Mouse (Mus musculus) gastrocnemius, postnatal 14 days (tissue): Measurements from ENCODE around the gene Mrpl46. TPM values are rescaled to one million over a fixed set of nuclear protein-coding genes. Genes with fewer than 3 reads are reported as not detected.
A peak's percentile ranks its signal among the peaks of the same experiment; 100 is the strongest.

Source experiments
- DNase-seq: peaks from one replicate; pipeline ENCODE4 v3.0.0; 2021; ENCODE audit warnings: mixed read lengths
- intact Hi-C: fragments of 180-260 bp; cut with DNase I; formaldehyde crosslinking; loops from one replicate; pipeline ENCODE4 v1.15.1; 2025; ENCODE audit warnings: low total_unique reads
- long read RNA-seq, 2 experiments: library from polyadenylated mRNA; stranded (forward); transcript quantifications; one replicate each; pipeline ENCODE4 v2.0.0; 2021
- total RNA-seq, 2 experiments: library from RNA; stranded (reverse); gene quantifications; 2 replicates each; pipeline ENCODE4 v1.2.3; 2021

Gene Mrpl46
- 10 to 100 TPM; 30.2 to 36.2 TPM for total RNA-seq
- long read RNA-seq, experiment 1, transcript Mrpl46-201 (4 exons, 1,134 nt): major isoform, 42 of 45 reads
- long read RNA-seq, experiment 1, partial matches to known transcripts: 1 of 45 reads
- long read RNA-seq, experiment 1, other reads (novel, unspliced or antisense): 2 of 45 reads
- long read RNA-seq, experiment 2, transcript Mrpl46-201 (4 exons, 1,134 nt): major isoform, 38 of 38 reads
- long read RNA-seq, experiment 2, partial matches to known transcripts: 0 of 38 reads
- long read RNA-seq, experiment 2, other reads (novel, unspliced or antisense): 0 of 38 reads

DNA sequence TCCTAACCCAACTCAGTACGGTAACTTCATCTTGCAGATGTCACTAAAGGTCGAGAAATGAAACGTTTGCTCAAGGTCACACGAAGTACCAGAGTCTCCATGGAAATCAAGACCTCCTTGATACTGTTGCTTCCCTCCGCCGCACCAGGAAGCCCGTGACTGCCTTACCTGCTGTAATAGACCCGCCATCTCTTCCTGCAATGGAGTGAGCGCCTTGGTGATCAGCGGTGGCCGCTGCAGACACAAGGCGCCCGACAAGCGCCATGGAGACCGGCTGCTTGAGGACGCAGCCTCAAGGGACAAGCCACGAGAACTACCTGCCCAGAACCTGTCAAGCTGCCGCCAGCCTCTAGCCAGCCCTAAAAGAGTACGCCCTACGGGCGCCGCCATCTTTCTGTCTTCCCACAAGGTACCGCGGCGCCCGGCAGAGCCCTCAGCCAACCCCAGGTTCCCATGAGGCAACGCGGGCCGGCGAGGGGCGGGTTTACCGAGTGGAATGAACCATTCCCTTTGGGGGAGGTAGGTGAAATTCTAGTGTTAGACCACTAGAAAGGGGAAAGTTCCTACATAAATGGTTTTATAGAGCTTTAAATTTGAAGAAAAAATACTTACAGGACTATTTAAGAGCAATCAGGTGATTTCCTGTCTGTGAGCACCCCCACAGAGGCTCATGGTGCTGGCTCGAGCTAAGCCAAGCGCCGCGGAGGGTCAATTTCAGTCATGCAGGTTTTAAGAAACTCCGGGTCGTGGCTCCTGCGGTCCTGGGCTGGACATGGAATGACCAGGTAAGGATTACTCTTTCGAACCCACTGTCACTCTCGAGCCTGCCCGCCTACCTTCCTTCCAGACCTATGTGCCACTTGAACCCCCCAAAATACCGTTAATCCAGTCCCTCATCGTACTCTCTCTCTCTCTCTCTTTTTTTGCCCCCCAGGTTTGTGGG, at the start of gene Mrpl46, which contains the start of gene Mrps11:
TSS of gene Mrpl46 (minus strand) at position 893 of the 943 bp plus-strand sequence.
TSS of gene Mrps11 (plus strand) at position 481 of the 943 bp plus-strand sequence.
- DNase-seq: peak; percentile 88
- intact Hi-C loops: no loop called here

DNA sequence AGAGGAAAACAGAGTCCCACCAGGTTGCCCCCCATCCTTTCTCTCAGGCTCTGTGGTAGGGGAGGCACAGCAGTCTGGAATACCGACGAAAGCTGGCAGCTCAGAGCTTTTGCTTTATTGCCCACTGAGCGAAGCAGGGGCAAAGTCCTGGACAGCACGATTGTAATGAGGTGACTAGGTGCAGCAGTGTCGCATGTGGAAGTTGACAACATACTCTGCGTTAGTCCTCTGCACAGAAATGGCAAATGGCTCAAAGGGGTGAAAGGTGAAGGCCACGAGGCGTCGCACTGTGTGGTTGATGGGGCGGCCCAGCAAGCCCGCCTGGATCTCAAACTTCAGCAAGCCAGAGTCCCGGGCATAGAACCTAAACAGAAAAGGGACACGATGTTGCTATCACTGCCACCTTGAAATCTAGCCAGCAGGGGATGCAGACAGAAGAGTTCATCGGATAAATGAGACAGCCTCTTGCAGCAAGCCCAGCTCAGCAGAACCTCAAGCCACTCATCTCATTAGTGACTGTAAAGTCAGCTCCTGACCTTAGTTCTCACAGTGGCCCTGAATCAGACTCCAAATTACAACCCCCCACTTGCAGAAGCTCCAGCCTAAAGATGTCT, 44.5 kb upstream of the Mrpl46 start:
- DNase-seq: no peak
- intact Hi-C loops: no loop called here

DNA sequence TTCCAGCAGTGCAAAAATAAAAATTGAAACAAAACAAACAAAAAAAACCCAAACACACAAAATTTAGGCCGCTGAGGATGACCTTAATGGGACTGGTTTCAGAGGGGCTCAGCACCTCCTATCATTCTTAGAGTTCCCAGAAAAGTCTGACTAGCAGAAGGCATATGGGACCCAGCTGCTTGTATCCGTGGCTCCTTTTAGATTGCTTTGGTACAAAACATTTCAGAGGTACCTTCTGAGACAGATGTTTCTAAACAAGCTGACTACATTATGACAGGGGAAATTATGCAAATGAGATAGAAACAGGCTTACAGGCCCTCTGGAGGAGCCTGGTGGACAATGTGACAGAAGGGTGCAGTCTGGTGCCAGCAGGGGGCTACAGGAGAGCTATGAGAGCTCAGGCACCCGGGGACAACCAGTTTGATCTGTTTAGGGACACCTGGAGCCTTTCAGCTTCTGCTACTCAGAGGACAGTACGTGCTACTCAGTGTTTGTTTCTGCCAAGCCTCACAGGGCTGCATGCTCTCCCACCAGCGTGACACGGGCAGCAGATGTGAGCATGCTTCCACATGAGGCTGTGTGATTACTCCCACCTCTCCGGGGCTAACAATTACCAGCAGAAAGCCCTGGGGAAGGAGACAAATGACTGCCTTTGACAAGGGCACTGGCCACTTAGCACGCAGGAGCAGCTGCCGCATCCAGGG, 43.5 kb upstream of the Mrpl46 start:
- intact Hi-C loops: no loop called here
- no peak for DNase-seq

DNA sequence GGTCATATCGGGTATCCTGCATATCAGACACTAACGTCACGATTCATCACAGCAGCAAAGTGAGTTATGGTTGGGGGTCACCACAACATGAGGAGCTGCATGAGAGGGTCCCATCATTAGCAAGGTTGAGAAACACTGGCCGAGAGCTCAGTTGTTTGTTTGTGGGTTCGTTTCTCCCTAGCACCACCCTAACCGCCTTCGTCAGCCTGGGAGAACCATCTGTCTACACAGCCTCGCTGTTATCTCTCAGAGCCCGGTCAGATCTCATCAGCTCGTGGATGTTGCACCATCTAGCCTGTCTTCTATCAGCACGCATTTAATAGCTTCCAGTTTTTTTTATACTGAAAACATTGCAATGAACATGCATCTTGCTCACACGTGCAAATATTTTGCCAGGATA, 35.0 kb upstream of the Mrpl46 start:
- no peak for DNase-seq
- intact Hi-C loops: no loop called here

DNA sequence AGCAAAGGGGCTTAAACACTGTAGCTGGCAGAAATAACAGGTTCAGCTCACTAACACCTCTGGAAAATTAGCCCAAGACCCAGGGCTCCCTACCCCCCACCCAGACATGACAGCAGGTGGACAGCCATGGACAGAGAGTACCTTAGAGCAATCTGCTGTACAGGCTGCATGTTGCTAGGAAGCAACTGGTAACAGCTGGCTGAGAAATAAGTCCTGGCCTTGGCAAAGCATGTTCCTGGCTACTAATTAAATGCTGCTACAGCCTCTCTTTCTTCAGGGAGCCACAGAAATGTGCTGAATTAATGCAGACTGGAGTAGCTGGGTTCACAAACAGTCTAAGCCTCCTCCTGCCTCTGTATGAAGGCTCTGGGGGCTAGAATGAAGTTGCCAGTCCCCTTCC, 31.4 kb upstream of the Mrpl46 start:
- intact Hi-C loops: no loop called here
- no peak for DNase-seq

DNA sequence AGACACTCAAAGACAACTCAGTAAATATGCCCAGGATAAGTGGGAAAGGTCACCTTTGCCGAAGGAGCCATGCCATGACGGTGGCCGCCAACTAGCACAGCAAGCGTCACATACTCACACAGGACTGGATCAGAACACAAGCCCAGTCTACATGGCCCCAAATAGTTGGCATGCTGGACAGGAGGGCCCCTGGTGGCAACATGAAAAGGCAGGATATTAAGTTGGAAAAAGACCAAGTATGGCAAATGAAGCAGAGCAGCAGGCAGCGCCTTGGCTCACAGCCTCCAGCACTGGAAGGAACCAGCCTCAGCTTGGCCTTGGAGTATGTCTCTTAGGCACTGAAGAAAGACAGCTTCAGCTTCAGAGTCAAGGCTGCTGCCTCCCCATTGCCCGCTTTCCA, 30.5 kb upstream of the Mrpl46 start:
- intact Hi-C loops: no loop called here
- DNase-seq: no peak

DNA sequence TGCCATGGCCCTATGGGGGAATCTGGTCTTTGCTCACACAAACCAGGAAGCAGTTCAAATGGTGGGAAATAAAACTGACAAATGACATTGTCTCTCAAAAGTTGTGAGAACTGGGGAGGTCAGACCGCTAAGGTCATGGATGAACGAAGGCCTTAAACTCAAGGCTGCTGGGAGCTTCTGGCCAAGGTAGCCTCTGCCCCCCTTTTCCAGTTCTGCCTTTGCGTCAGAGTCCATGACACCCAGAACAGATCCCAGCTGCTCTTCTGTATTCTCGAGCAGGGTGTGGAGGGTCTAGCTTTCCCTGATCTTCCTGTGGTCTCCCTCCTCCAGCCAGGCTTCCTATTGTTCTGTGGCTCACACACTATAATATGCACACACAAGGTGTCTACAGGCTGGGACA, 23.9 kb upstream of the Mrpl46 start:
- intact Hi-C loops: no loop called here
- no peak for DNase-seq

DNA sequence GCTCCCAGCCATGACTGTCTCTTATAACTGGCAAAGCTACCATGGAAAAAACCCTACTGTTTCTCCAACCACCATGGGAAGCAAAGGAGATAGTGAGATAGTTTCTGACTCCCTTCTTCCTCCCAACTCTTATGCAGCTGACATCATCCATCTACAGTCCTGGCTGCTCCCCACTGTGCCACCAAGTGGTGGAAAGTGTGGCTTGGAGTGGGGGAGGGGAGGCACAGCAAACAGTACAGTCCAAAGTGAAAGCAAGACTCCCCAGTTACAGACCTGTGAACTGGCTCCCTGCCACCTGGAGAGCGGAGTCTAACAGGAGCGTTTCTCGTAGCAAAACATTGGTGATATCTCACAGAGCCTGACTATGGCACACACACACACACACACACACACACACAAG, 20.5 kb upstream of the Mrpl46 start:
- intact Hi-C loops: no loop called here
- no peak for DNase-seq

DNA sequence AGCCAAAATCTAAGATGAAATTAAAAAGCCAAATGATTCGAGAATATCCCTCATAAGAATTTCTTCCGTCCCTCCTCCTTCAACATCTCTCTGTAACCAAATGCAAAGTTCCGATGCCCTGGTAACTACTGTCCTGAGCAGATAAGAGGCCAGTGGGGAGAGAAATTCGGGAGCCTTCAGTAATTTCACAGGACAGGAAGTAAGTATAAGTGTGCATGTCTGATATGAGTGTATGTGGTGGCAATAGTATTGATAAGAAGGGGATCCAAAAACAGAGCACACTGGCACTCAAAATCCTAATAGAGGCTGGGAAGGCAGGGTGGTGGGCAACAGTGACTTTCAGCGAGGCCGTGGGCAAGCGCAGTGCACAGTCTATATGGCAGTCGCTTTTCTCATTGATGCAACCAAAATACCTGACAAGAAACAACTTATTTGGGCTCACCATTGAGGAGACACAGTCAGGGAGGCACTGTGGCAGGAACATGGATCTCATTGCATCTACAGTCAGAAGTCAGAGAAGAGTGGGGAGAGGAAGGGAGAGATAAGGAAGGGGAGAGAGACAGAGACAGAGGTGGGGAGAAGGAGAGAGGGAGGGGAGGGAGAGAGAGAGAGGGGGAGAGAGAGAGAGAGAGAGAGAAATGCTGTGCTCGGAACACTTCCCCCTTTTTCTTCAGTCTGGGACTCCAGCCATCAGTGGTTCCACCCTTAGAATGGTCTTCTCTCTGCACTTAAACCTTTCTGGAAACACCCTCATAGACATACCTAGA, 16.6 kb upstream of the Mrpl46 start:
- intact Hi-C loops: no loop called here
- DNase-seq: no peak

DNA sequence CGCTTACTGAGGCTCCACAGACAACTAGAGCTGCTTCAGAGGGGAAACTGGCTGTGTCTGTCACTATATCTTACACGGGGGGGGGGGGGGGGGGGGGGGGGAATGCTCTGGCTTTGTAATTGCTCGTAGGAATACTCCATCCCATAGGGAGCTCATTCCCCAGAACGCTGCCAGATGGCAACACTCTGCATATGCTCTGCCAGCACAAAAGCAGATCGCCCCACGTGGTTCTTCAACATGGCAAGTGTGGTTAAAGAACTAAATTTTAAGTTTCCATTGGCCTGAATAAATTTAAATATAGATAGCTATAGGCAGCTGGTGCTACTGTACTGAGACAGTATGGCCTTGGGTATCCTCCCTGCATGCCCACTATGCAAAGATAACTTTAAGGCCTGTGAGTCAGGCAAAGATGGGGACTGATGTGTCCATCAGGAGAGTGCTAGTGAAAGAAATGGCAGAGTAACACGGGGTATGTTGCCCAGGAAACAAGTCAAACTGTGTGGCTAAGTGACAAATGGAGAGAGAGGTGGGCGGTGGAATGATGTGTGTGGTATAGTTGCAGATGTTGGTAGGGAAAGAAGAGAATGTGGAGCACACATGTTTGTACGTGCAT, 14.6 kb upstream of the Mrpl46 start:
- DNase-seq: no peak
- intact Hi-C loops: no loop called here

DNA sequence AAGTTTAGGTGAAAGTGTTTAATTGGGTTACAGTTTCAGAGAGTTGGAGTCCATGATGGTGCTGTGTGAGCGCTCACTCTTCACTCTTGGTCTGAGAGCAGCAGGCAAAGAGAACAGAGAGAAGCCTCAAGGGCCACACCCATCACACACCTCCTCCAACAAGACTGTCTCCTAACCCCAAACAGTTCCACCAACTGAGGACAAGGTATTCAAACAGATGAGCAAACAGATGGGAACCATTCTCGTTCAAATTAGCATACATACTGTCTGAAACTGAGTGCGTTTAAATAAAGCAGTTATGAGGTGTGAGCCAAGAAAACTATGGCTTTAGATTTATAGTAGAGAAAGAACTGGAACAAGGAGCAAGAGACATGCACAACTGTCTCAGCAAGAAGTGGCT, 13.3 kb upstream of the Mrpl46 start:
- intact Hi-C loops: no loop called here

DNA sequence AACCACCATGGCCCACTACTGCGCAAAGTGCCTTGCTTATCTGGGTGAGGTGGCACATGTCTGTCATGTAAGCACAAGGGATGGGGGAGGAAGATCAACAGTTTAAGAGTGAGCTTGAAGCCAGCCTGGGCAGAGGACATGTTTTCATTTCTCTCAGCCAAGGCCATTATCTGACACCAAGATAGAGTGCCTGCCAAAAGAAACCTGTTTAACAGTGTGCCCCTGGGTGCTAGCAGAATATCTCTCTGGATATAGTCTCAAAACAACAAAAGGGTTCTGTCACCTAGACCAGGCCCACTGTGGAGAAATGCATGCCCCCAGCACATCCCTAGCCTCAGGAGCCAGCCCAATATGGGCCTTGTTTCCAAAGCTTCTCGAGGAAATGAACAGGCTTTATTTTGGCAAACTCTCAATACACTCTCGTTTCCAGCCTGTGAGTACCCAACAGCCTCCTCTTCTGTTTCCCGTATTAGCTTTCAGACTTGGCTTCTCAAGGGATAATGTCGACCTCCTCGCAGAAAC, 11.3 kb upstream of the Mrpl46 start:
- intact Hi-C loops: no loop called here
- DNase-seq: no peak

More for the DNA sequence above, 13.3 kb upstream of the Mrpl46 start:
- DNase-seq: no peak

DNA sequence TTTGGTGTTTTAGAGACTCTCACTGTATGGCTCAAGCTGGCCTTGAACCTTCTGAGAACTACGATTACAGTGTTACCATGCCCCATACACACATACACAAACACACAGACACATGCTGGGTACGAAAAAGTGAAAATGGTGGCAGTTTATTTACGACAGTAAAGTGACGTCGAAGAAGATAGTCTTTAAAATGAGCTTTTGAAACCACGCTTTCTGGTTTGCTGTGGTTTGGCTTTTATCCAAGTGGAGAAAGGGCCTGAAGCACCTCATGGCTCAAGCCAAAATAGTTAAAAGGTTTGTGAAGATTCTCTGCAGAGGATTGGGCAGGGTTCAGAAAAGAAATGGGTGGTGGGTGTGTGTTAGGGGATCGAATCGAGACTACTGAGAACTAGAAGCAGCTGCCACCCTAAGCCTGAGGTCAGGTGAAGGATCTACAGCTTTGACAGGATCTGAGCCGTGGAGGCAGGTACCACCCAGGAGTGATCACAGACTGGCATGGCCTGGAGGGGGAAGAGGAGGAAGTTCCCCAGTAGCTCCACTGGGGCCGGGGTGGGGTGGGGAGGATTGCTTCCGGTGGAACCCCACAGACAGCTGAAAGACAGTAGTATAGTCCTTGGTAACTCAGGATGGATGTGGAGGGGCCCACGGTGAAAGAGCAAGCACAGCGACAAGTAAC, 10.7 kb upstream of the Mrpl46 start:
- intact Hi-C loops: loop anchor here (2.0 kb wide), 1 partner anchor 97 kb away; no protein-coding TSS in a partner anchor
- DNase-seq: no peak

DNA sequence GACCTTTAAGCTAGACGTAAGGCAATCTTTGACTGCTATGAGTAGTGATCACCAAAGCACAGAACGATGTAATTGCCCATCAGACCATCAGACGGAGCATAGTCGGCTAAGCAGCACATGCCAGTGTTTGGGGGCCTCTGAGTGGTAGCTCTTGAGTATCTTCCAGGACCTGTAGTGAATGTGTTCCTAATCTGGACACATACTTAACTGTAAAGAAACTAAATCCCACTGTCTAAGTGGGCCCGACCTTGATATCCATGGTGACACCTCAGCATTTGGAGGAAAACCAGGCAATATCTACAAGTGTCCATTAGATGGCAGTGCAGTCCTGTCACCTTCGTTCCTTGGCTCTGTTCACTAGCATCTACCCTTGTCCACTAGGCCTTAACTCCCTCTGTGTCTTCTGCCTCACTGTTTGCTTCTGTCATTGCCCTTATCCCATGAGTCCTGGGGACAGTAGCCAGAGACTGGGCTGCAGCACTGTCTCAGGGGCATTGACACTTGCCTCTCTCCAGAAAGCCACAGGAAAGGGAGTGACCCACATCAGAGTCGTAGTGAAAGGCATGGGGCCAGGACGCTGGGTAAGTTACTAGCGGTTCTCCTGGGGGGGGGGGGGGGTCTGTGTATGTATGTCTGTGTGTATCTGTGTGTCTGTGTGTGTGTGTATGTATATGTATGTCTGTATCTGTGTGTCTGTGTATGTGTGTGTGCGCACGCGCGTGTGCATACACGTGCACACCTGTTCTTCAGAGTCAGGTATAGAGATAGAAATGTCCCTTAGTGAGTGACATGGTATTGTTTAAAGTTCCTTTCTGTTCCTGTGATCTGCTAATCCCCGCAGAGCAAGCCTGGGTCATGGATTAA, 8.3 kb upstream of the Mrpl46 start:
- intact Hi-C loops: loop anchor here (2.0 kb wide), 1 partner anchor 99 kb away; no protein-coding TSS in a partner anchor
- DNase-seq: peak; percentile 18

DNA sequence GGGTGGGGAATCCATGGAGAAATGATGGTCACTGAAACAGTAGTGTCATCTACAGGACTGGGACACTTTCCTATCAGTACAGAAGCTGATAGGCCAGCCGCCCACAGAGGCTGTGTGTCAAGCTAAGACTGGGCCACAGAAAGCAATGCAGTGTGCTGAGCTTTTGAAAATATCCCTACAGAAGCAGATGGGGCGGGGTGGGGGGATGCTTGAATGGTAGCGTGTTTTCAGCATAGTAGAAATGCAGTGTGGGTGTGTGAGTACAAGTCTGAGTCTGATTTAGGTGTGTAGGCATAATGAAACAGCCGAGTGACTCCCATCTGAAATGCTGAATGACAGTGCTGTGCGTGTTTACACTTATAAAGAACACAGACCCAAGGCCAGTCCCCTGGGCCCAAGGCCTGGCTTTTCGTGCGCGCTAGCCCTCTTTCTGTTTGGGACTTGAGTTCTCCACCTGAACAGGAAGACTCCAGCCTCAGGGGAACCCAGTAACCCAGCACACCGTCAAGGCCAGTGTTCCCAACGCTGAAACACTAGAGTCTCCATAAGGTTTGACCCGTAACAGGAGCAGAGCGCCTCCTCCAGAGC, 4.6 kb upstream of the Mrpl46 start:
- intact Hi-C loops: loop anchor here (5.0 kb wide), 1 partner anchor 59 kb away; the partner anchor contains the start of gene Det1

DNA sequence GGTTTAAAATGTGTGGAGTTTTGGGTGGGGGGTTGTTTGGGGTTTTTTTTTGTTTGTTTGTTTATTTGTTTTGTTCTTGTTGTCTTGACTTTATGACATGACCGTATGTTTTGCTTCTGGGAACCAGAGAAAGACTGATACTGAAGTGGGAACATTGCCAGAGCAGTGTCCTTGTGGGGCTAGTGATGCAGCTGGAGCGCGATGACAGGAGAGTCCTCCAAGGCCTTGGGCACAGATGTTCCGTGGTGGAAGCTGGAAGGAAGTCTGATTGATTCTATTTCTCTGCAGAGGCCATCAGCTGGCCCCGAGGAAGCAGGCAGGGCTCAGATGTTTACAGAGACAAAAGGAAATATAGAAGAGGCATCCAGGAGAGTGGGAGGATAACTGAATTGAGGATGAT, 2.6 kb upstream of the Mrpl46 start:
- intact Hi-C loops: loop anchor here (5.0 kb wide), 1 partner anchor 61 kb away; the partner anchor contains the start of gene Det1
- no peak for DNase-seq

More for the DNA sequence above, 4.6 kb upstream of the Mrpl46 start:
- DNase-seq: no peak
